In genomic region chr12:31926661-31927061, GRCm38 (mm10) we compare ENCODE assay signal across 7 mouse cellular contexts. TPM values are rescaled to one million over a fixed set of nuclear protein-coding genes. Genes with fewer than 3 reads are reported as not detected.
DNase-seq lines count a peak whose midpoint lies in the region; ATAC-seq and TF ChIP-seq lines count a peak whose summit lies in the region.

No protein-coding gene starts in this region.

- H3K27me3 ChIP-seq in hindbrain, embryonic 15.5 days: no peaks in the 10 kb centered on the region

- no peak overlapping the region for H3K27ac ChIP-seq in hindbrain, embryonic 15.5 days (replicated peaks)
- H3K27ac ChIP-seq in left cerebral cortex, adult 2 months: no peak overlapping the region; the same call in 1 of the 2 replicates

- peak; percentile 84 for DNase-seq in ZHBTc4 (ENCODE audit: low read depth, low spot score)
- DNase-seq in cerebellum, postnatal 25 days: peak; percentile 97 to 98
- DNase-seq in gastrocnemius, adult 18-20 months (ENCODE audit: low spot score): peak; percentile 76
- DNase-seq in left cerebral cortex, adult 2 months (ENCODE audit: extremely low spot score in 1 of 2, low spot score in 2 of 2): peak; percentile 73 to 82
- DNase-seq in right cerebral cortex, postnatal 10 days (ENCODE audit: low spot score in 2 of 2): peak; percentile 62 to 79

- intact Hi-C loops in left cerebral cortex, adult 2 months (cut with DNase I): loop anchor here (2.0 to 5.0 kb wide), 4 partner anchors 214 to 418 kb away; partner anchors contain the start of genes Bcap29, Cog5, Dus4l and Gpr22

- no peak overlapping the region for H3K4me2 ChIP-seq in hindbrain, embryonic 15.5 days

- ATAC-seq in hindbrain, embryonic 15.5 days (ENCODE audit: low FRiP score, low read depth): peak; percentile 89
- peak; percentile 57 for ATAC-seq in megakaryocyte, adult 5-6 weeks (ENCODE audit: poor library complexity, severe bottlenecking)

- H3K36me3 ChIP-seq in hindbrain, embryonic 15.5 days: peaks cover 32% of the 10 kb centered on the region

- 34% methylated on average over 4 of the region's 4 CpGs for WGBS in hindbrain, embryonic 15.5 days

- H3K9me3 ChIP-seq in hindbrain, embryonic 15.5 days: no peaks in the 10 kb centered on the region

- no peak overlapping the region for H3K4me3 ChIP-seq in hindbrain, embryonic 15.5 days
- no peak overlapping the region for H3K4me3 ChIP-seq in left cerebral cortex, adult 2 months

- peak; percentile 76 for TF ChIP-seq CTCF in left cerebral cortex, adult 2 months (IDR thresholded peaks at IDR 0.05)

- H3K9ac ChIP-seq in hindbrain, embryonic 15.5 days: no peak overlapping the region

- H3K4me1 ChIP-seq in hindbrain, embryonic 15.5 days (replicated peaks): no peaks in the 10 kb centered on the region

RNA-seq across cellular contexts. Expression of gene Hbp1, which starts 23.7 kb away (rescaled TPM):
- 10 to 100 TPM; 61.8 to 77.7 TPM for total RNA-seq in gastrocnemius, adult 18-20 months (2021)
- polyA plus RNA-seq in hindbrain, embryonic 15.5 days (2015; fragmentation: Nextera tagmentation; extraction: Ambion mirVana): 47.1 and 48.2 TPM in 2 replicates
- total RNA-seq in left cerebral cortex, adult 2 months (2021): 10 to 100 TPM; 21.4 to 22.1 TPM
- 80.3 and 81.1 TPM in 2 replicates for total RNA-seq in megakaryocyte, adult 5-6 weeks (2015)
- total RNA-seq in megakaryocyte, adult 5-6 weeks (2017): 63.7 and 63.9 TPM in 2 replicates
